Mouse (Mus musculus) C2C12 (cell line): ENCODE measurements at regions not wholly inside any gene's neighbourhood (a gene's known extent, or its start where the extent isn't known, plus 50 kb on each side); places are given as distances from the start of the nearest gene placed in this dataset.

ENCODE experiments used
- CEBPB ChIP-seq: IDR thresholded peaks from one replicate; pipeline ENCODE4 v1.6.1; 2011; ENCODE audit warnings: low read depth, mild to moderate bottlenecking, control low read depth, moderate library complexity
- CTCF ChIP-seq: IDR thresholded peaks from one replicate; pipeline ENCODE4 v1.5.1; 2011; ENCODE audit not compliant: control insufficient read depth, insufficient read depth, insufficient read length

DNA sequence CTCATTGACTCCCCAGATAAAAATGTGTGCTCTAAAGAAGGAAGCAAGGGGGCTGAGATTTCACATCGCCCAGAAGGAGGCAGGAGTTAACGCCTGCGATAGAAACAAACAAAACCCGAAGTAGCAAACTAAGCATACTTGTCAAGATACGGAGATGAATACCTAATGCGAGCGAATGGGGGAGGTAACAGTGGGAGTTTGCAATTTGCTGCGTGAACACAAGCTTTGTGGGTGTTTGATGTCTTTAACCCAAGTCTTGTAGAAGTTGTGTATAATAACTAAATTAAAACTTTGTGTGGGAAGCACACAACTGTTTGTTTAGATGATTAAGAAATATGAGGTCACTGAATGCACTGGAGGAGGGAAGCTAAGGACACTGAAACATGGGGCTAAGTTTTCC lies 269.0 kb upstream of the 9630041A04Rik start:
- no peak for TF ChIP-seq CTCF
- no peak for TF ChIP-seq CEBPB
